Comparison of ENCODE assay signal across 10 mouse cellular contexts in genomic region chr1:39982727-39983487, GRCm38 (mm10).
DNase-seq lines count a peak whose midpoint lies in the region; ATAC-seq and TF ChIP-seq lines count a peak whose summit lies in the region.
"Had no signal": no experiment of that assay in that cellular context is flagged by ENCODE, and none has a peak within 500 bp of the region (broad histone marks: within the 10 kb centered on the region; RNA-seq: fewer than 3 reads in every experiment).

No protein-coding gene starts in this region.

- H3K27me3 ChIP-seq in embryonic facial prominence, embryonic 11.5 days (ENCODE audit: control insufficient read depth, insufficient read depth, low read length), result no peaks in the 10 kb centered on the region
- H3K27me3 ChIP-seq in embryonic facial prominence, embryonic 10.5 days (replicated peaks; ENCODE audit: low read depth, poor library complexity, severe bottlenecking), result no peaks in the 10 kb centered on the region
- no peaks in the 10 kb centered on the region for H3K27me3 ChIP-seq in lung, embryonic 14.5 days (ENCODE audit: insufficient read depth, low read length)
- H3K27me3 ChIP-seq in forebrain, postnatal 0 days (ENCODE audit: insufficient read depth, low read length), result no peaks in the 10 kb centered on the region
- H3K27me3 ChIP-seq: embryonic facial prominence, embryonic 13.5 days; midbrain, embryonic 12.5 days had no signal

- WGBS in embryonic facial prominence, embryonic 11.5 days, result 78% methylated on average over 13 of the region's 13 CpGs
- WGBS in embryonic facial prominence, embryonic 10.5 days, result 84% methylated on average over 13 of the region's 13 CpGs
- WGBS in lung, embryonic 14.5 days, result 57% methylated on average over 13 of the region's 13 CpGs
- WGBS in forebrain, postnatal 0 days, result 53% methylated on average over 13 of the region's 13 CpGs

- no peak overlapping the region for H3K4me3 ChIP-seq in embryonic facial prominence, embryonic 11.5 days (ENCODE audit: low read depth, low read length)
- H3K4me3 ChIP-seq in embryonic facial prominence, embryonic 10.5 days, result no peak overlapping the region
- no peak overlapping the region for H3K4me3 ChIP-seq in lung, embryonic 14.5 days (ENCODE audit: low read depth, low read length)
- H3K4me3 ChIP-seq in forebrain, postnatal 0 days (ENCODE audit: low read depth, low read length), result no peak overlapping the region
- H3K4me3 ChIP-seq: embryonic facial prominence, embryonic 13.5 days; midbrain, embryonic 12.5 days had no signal

- ATAC-seq in embryonic facial prominence, embryonic 11.5 days (replicated peaks; ENCODE audit: insufficient number of reproducible peaks, low FRiP score, low TSS enrichment, low read depth), result no peak
- ATAC-seq in lung, embryonic 14.5 days (ENCODE audit: insufficient read depth), result peak; percentile 62; the same call in 1 of the 2 replicates
- peak; percentile 18 for ATAC-seq in forebrain, postnatal 0 days

- no peak overlapping the region for H3K27ac ChIP-seq in embryonic facial prominence, embryonic 11.5 days (replicated peaks; ENCODE audit: low read depth, low read length)
- H3K27ac ChIP-seq in embryonic facial prominence, embryonic 10.5 days (replicated peaks), result no peak overlapping the region
- no peak overlapping the region; the same call in 1 of the 2 replicates for H3K27ac ChIP-seq in lung, embryonic 14.5 days (ENCODE audit: low read depth)
- no peak overlapping the region; the same call in 1 of the 2 replicates for H3K27ac ChIP-seq in forebrain, postnatal 0 days (ENCODE audit: low read depth, low read length)
- H3K27ac ChIP-seq: embryonic facial prominence, embryonic 13.5 days; midbrain, embryonic 12.5 days had no signal

- no peaks in the 10 kb centered on the region for H3K4me1 ChIP-seq in embryonic facial prominence, embryonic 11.5 days (ENCODE audit: control insufficient read depth, insufficient read depth, low read length)
- 0 out of 2 replicates have a peak, but pooled peaks cover 3% of the 10 kb centered on the region for H3K4me1 ChIP-seq in embryonic facial prominence, embryonic 10.5 days
- no peaks in the 10 kb centered on the region for H3K4me1 ChIP-seq in lung, embryonic 14.5 days (ENCODE audit: insufficient read depth)
- H3K4me1 ChIP-seq in forebrain, postnatal 0 days (ENCODE audit: insufficient read depth), result peaks cover 12% of the 10 kb centered on the region; the same call in 1 of the 2 replicates

- H3K9me3 ChIP-seq in embryonic facial prominence, embryonic 11.5 days (replicated peaks; ENCODE audit: control insufficient read depth, low read length), result no peaks in the 10 kb centered on the region
- H3K9me3 ChIP-seq in embryonic facial prominence, embryonic 10.5 days, result no peaks in the 10 kb centered on the region
- no peaks in the 10 kb centered on the region for H3K9me3 ChIP-seq in lung, embryonic 14.5 days (ENCODE audit: low read depth, low read length)
- H3K9me3 ChIP-seq in forebrain, postnatal 0 days (ENCODE audit: low read length), result no peaks in the 10 kb centered on the region
- H3K9me3 ChIP-seq: embryonic facial prominence, embryonic 13.5 days; midbrain, embryonic 12.5 days had no signal

- H3K4me2 ChIP-seq in embryonic facial prominence, embryonic 11.5 days (ENCODE audit: low read depth, low read length), result no peak overlapping the region
- no peak overlapping the region for H3K4me2 ChIP-seq in lung, embryonic 14.5 days
- H3K4me2 ChIP-seq in forebrain, postnatal 0 days (ENCODE audit: low read depth), result no peak overlapping the region
- H3K4me2 ChIP-seq: embryonic facial prominence, embryonic 13.5 days; midbrain, embryonic 12.5 days had no signal

- peak; percentile 30 for DNase-seq in embryonic facial prominence, embryonic 11.5 days (ENCODE audit: low spot score)
- no peak for DNase-seq in embryonic facial prominence, embryonic 10.5 days (ENCODE audit: low spot score)
- DNase-seq in lung, embryonic 14.5 days, result peak; percentile 61
- DNase-seq in lung, postnatal 14 days, result no peak
- peak; percentile 30 for DNase-seq in forebrain, postnatal 0 days
- peak; percentile 39 for DNase-seq in retina, embryonic 14.5 days (ENCODE audit: low spot score)
- no peak for DNase-seq in adipocyte (ENCODE audit: low spot score)
- no peak for DNase-seq in spleen, postnatal 4 days (ENCODE audit: low spot score in 2 of 2)

- no peak overlapping the region for H3K9ac ChIP-seq in embryonic facial prominence, embryonic 11.5 days (replicated peaks; ENCODE audit: low read length)
- H3K9ac ChIP-seq in lung, embryonic 14.5 days, result no peak overlapping the region
- H3K9ac ChIP-seq in forebrain, postnatal 0 days, result no peak overlapping the region
- H3K9ac ChIP-seq: embryonic facial prominence, embryonic 13.5 days; midbrain, embryonic 12.5 days had no signal

- H3K36me3 ChIP-seq in embryonic facial prominence, embryonic 11.5 days (replicated peaks; ENCODE audit: control insufficient read depth, insufficient read depth, low read depth, low read length), result peaks cover 8% of the 10 kb centered on the region
- H3K36me3 ChIP-seq in embryonic facial prominence, embryonic 10.5 days (replicated peaks), result peaks cover 100% of the 10 kb centered on the region
- peaks cover 91% of the 10 kb centered on the region for H3K36me3 ChIP-seq in lung, embryonic 14.5 days (ENCODE audit: insufficient read depth)
- peaks cover 50% of the 10 kb centered on the region for H3K36me3 ChIP-seq in forebrain, postnatal 0 days (ENCODE audit: insufficient read depth)

- 0 out of 2 replicates have a peak, but pooled peaks have one; percentile 16 for TF ChIP-seq CTCF in lung, embryonic 14.5 days (IDR thresholded peaks at IDR 0.05; ENCODE audit: low read depth)
- peak; percentile 48 for TF ChIP-seq CTCF in forebrain, postnatal 0 days (IDR thresholded peaks at IDR 0.05; ENCODE audit: low read depth)

Comparison
In these comparisons a context has a peak if more than half of its experiments do, and no peak if none do; other contexts are left out.
1. DNase-seq: peak in embryonic facial prominence, embryonic 11.5 days (single experiment), lung, embryonic 14.5 days (single experiment), forebrain, postnatal 0 days (single experiment) and retina, embryonic 14.5 days (single experiment); none in embryonic facial prominence, embryonic 10.5 days (single experiment), lung, postnatal 14 days (single experiment), adipocyte (single experiment) and spleen, postnatal 4 days (0 of 2).